ENCODE assay signal across 13 mouse cellular contexts in genomic region chr7:67499516-67499915, GRCm38 (mm10).
DNase-seq lines count a peak whose midpoint lies in the region; ATAC-seq lines count a peak whose summit lies in the region.
"Had no signal": no experiment of that assay in that cellular context is flagged by ENCODE, and none has a peak within 500 bp of the region (broad histone marks: within the 10 kb centered on the region; RNA-seq: fewer than 3 reads in every experiment).

No protein-coding gene starts in this region.

- H3K9ac ChIP-seq in forebrain, embryonic 14.5 days (ENCODE audit: low read length), result no peak overlapping the region
- H3K9ac ChIP-seq: embryonic facial prominence, embryonic 12.5 days; forebrain, embryonic 15.5 days had no signal

- H3K9me3 ChIP-seq in forebrain, embryonic 14.5 days (replicated peaks; ENCODE audit: control insufficient read depth, low read length), result no peaks in the 10 kb centered on the region
- H3K9me3 ChIP-seq: embryonic facial prominence, embryonic 12.5 days; forebrain, embryonic 15.5 days had no signal

- H3K27me3 ChIP-seq in forebrain, embryonic 14.5 days (replicated peaks; ENCODE audit: control insufficient read depth, insufficient read depth, low read length), result no peaks in the 10 kb centered on the region
- H3K27me3 ChIP-seq: embryonic facial prominence, embryonic 12.5 days; forebrain, embryonic 15.5 days had no signal

- no peaks in the 10 kb centered on the region for H3K4me1 ChIP-seq in forebrain, embryonic 14.5 days (ENCODE audit: control insufficient read depth, insufficient read depth, low read length)

- no peak overlapping the region for H3K27ac ChIP-seq in forebrain, embryonic 14.5 days (ENCODE audit: low read depth, low read length)
- H3K27ac ChIP-seq: forebrain, embryonic 15.5 days had no signal

- no peak for ATAC-seq in forebrain, embryonic 14.5 days
- ATAC-seq: forebrain, embryonic 15.5 days had no signal

- no peaks in the 10 kb centered on the region for H3K36me3 ChIP-seq in forebrain, embryonic 14.5 days (ENCODE audit: control insufficient read depth, insufficient read depth, low read length)
- H3K36me3 ChIP-seq: embryonic facial prominence, embryonic 12.5 days; forebrain, embryonic 15.5 days had no signal

- 86% methylated on average over 7 of the region's 7 CpGs for WGBS in forebrain, embryonic 14.5 days

- no peak overlapping the region for H3K4me2 ChIP-seq in forebrain, embryonic 14.5 days (ENCODE audit: low read length)
- H3K4me2 ChIP-seq: embryonic facial prominence, embryonic 12.5 days; forebrain, embryonic 15.5 days had no signal

- DNase-seq in adrenal gland, postnatal 14 days, result peak; percentile 69
- DNase-seq in adrenal gland, postnatal 4 days (ENCODE audit: low spot score in 2 of 2), result no peak
- DNase-seq in 3T3-L1 (ENCODE audit: low read depth, low spot score), result peak; percentile 31
- DNase-seq in cerebellum, adult 9-10 months, result peak; percentile 74
- peak; percentile 41 to 65 for DNase-seq in gastrocnemius, postnatal 4 days (ENCODE audit: low spot score in 2 of 2)
- DNase-seq in layer of hippocampus, adult 9-10 months (ENCODE audit: low spot score), result no peak
- no peak for DNase-seq in right cerebral cortex, postnatal 4 days
- DNase-seq in forebrain, embryonic 14.5 days (ENCODE audit: low spot score), result no peak
- DNase-seq: kidney, adult 2 months; layer of hippocampus, adult 9-11 months; midbrain, embryonic 14.5 days had no signal

- H3K4me3 ChIP-seq in forebrain, embryonic 14.5 days (ENCODE audit: low read depth, low read length), result no peak overlapping the region
- H3K4me3 ChIP-seq: embryonic facial prominence, embryonic 12.5 days; forebrain, embryonic 15.5 days had no signal

Comparison
In these comparisons a context has a peak if more than half of its experiments do, and no peak if none do; other contexts are left out.
1. DNase-seq: peak in adrenal gland, postnatal 14 days (single experiment), 3T3-L1 (single experiment), cerebellum, adult 9-10 months (single experiment) and gastrocnemius, postnatal 4 days (2 of 2); none in adrenal gland, postnatal 4 days (0 of 2), layer of hippocampus, adult 9-10 months (single experiment), right cerebral cortex, postnatal 4 days (single experiment) and forebrain, embryonic 14.5 days (single experiment).